Mouse (Mus musculus) ES-E14 (cell line): ENCODE data around the gene Taf1c.

ENCODE experiments used
- CHD2 ChIP-seq: IDR thresholded peaks from 2 replicates; pipeline ENCODE4 v1.6.1; 2014; ENCODE audit warnings: mild to moderate bottlenecking, low read depth, low read length, inconsistent platforms
- ZNF384 ChIP-seq: IDR thresholded peaks from 2 replicates; pipeline ENCODE4 v1.6.1; 2012; ENCODE audit warnings: low read depth, low read length, inconsistent platforms

GRCm38 (mm10) chr8:119637381-119637780, 32.4 kb upstream of the Taf1c start:
- TF ChIP-seq CHD2 (no peak), ZNF384 (no peak)
